Mouse (Mus musculus): ENCODE data around the gene Slc7a11.

DNA sequence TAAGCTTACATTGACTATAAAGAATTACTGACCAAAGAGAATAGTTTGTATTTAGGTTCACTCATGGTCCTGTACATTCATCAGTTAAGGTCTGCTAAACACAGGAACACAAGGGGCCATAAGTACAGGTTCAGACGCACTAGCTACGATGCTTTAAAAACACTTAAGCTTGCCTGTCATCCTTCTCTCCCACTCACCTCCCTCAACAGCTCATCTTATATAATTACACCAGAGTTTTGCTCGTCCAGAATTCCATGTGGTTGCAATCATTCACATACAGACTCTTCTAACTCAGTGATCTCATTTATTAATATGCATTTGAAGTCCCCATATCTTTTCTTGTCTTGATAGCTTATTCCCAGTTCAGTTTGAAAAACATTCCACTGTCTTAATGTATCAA is 458.6 kb downstream of the Slc7a11 start:
- TF ChIP-seq CTCF (IDR thresholded peaks at IDR 0.05; ENCODE audit: low read depth, low read length): no peak
- TF ChIP-seq GATA1 (IDR thresholded peaks at IDR 0.05; ENCODE audit: borderline replicate concordance, low read length): no peak
